Mouse (Mus musculus): ENCODE measurements around the gene Acad11. TPM values are rescaled to one million over a fixed set of nuclear protein-coding genes. Genes with fewer than 3 reads are reported as not detected.

The Acad11 gene
- polyA plus RNA-seq, 2 experiments = 13.5 to 16.3 TPM

DNA sequence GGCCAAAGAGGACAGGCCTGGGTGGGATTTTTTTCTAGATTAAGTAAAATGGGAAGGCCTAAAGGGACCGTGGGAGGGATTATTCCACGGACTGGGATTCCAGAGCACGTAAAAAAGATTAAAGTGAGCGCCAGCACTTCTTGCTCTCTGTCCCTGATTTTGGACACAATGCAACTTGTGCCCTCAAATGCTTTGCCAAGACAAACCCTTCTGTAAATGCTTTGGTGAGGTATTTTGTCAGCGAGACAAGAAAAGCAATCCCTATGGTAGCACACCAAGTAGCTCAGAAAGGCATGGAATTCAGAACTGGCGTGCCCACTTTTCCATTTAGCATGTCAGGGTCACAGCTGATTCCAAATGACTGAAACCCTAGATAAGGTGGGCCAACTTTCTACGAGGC is 85.8 kb downstream of the Acad11 start:
- Histone ChIP-seq H3K9me3 (ENCODE audit: control insufficient read depth, low read length) (no peaks in the 10 kb centered on the region), H3K4me3 (ENCODE audit: insufficient read depth in 1 of 2, low read depth in 2 of 2, low read length in 2 of 2) (no peak overlapping the region), H3K4me1 (replicated peaks; ENCODE audit: control insufficient read depth in 2 of 2, insufficient read depth in 2 of 2, low read length in 1 of 2) (no peaks in the 10 kb centered on the region), H3K36me3 (replicated peaks; ENCODE audit: control insufficient read depth, insufficient read depth, low read depth) (no peaks in the 10 kb centered on the region), H3K27ac (no peak overlapping the region), H3K9ac (replicated peaks) (no peak overlapping the region), H3K4me2 (ENCODE audit: low read depth) (no peak overlapping the region), H3K27me3 (ENCODE audit: control insufficient read depth, insufficient read depth, low read length) (no peaks in the 10 kb centered on the region)
- DNase-seq (ENCODE audit: low read depth in 3 of 3, low spot score in 3 of 3) (no peak), ATAC-seq (ENCODE audit: insufficient read depth) (no peak)
- WGBS (ENCODE audit: insufficient replicate concordance) = 79% methylated on average over 7 of the region's 7 CpGs
- TF ChIP-seq EP300 (IDR thresholded peaks at IDR 0.05; ENCODE audit: low read depth) (no peak), CTCF (IDR thresholded peaks at IDR 0.05; ENCODE audit: low read depth) (no peak)

DNA sequence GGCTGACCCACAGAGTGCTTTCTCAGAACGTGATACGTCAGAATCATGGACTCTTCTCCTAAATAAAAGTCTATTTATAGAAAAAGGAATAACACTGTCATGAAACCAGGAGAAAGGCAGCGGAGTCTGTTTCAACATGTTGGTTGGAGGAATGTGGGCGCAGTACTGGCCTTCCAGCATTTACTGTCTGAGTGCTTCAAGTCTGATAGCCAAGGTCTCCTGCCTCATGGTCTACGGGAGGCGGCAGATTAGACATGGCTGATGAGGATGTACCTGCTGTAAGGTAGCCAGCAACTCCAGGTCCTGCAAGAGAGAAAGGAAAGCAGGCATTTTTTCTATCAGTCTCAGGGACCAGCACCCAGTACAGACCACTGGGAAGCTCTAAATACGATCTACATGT is 88.9 kb downstream of the Acad11 start:
- ATAC-seq (ENCODE audit: insufficient read depth) (no peak), DNase-seq (ENCODE audit: low read depth in 3 of 3, low spot score in 3 of 3) (no peak)
- H3K36me3 ChIP-seq (replicated peaks; ENCODE audit: control insufficient read depth, insufficient read depth, low read depth) = peaks cover 3% of the 10 kb centered on the region; the same call in 1 of the 2 replicates
- H3K27ac ChIP-seq = no peak overlapping the region
- 81% methylated on average over 7 of the region's 7 CpGs for WGBS (ENCODE audit: insufficient replicate concordance)
- no peak for TF ChIP-seq EP300 (IDR thresholded peaks at IDR 0.05; ENCODE audit: low read depth)
- H3K4me1 ChIP-seq (replicated peaks; ENCODE audit: control insufficient read depth in 2 of 2, insufficient read depth in 2 of 2, low read length in 1 of 2) = no peaks in the 10 kb centered on the region
- H3K9me3 ChIP-seq (ENCODE audit: control insufficient read depth, low read length) = no peaks in the 10 kb centered on the region
- H3K27me3 ChIP-seq (ENCODE audit: control insufficient read depth, insufficient read depth, low read length) = no peaks in the 10 kb centered on the region
- no peak overlapping the region for H3K4me2 ChIP-seq (ENCODE audit: low read depth)
- H3K4me3 ChIP-seq (ENCODE audit: insufficient read depth in 1 of 2, low read depth in 2 of 2, low read length in 2 of 2) = no peak overlapping the region
- H3K9ac ChIP-seq (replicated peaks) = no peak overlapping the region

DNA sequence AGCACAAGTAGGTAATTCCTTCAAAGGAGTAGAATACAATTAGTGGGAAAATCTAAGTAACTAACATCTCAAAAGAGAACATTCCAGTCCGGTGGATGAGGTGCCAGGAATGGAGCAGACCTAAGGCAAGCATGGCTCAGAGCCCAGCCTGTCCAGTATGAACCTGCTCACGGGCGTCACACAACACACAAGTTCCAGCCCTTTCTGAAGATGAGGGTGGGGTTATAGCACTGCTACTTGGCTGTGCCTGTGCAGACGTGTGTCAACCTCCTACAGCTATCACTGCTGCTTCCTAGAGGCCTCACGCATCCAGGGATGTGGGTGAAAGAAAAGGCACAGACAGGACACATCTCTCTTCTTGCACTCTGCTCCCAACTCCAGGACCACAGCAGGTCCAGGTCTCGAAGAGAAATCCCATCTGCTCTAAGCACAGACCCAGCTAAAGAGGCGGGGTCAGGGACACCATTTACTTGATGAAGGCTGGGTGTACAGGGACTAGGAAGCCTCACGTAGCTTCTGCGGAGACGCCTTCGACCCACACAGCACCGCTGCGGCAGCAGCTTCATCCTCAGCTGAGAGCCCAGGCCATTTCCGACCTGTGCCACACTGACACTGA is 92.0 kb downstream of the Acad11 start:
- H3K36me3 ChIP-seq (replicated peaks; ENCODE audit: control insufficient read depth, insufficient read depth, low read depth) = peaks cover 5% of the 10 kb centered on the region
- no peak overlapping the region for H3K4me2 ChIP-seq (ENCODE audit: low read depth)
- WGBS (ENCODE audit: insufficient replicate concordance) = 83% methylated on average over 14 of the region's 14 CpGs

DNA sequence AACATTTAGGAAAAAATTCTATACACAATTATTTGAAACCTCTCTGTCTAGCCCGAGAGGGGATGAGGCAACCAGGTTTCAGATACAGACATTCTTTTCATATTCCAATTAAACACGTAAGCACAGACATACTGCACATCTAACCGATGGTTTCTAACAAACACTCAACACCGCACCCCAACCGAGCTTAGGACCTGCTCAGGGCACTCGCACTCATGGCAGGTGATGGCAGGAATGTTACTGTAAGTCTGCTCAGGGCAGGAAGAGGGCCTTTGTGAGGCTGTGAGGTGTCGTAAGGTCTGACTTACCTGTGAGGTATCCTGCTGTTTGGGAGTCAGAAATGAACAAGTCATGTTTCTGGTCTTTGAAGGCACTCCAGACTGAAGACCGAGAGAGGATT is 93.3 kb downstream of the Acad11 start:
- Histone ChIP-seq H3K4me1 (replicated peaks; ENCODE audit: control insufficient read depth in 2 of 2, insufficient read depth in 2 of 2, low read length in 1 of 2) (no peaks in the 10 kb centered on the region), H3K4me3 (ENCODE audit: insufficient read depth in 1 of 2, low read depth in 2 of 2, low read length in 2 of 2) (no peak overlapping the region), H3K4me2 (ENCODE audit: low read depth) (no peak overlapping the region), H3K27me3 (ENCODE audit: control insufficient read depth, insufficient read depth, low read length) (no peaks in the 10 kb centered on the region), H3K9me3 (ENCODE audit: control insufficient read depth, low read length) (no peaks in the 10 kb centered on the region), H3K9ac (replicated peaks) (no peak overlapping the region), H3K36me3 (replicated peaks; ENCODE audit: control insufficient read depth, insufficient read depth, low read depth) (peaks cover 9% of the 10 kb centered on the region), H3K27ac (no peak overlapping the region)
- DNase-seq (ENCODE audit: low read depth in 3 of 3, low spot score in 3 of 3) (no peak), ATAC-seq (ENCODE audit: insufficient read depth) (no peak)
- WGBS (ENCODE audit: insufficient replicate concordance) = 86% methylated on average over 8 of the region's 8 CpGs
- no peak for TF ChIP-seq CTCF (IDR thresholded peaks at IDR 0.05; ENCODE audit: low read depth)
- no peak for TF ChIP-seq EP300 (IDR thresholded peaks at IDR 0.05; ENCODE audit: low read depth)

More for the DNA sequence above, 92.0 kb downstream of the Acad11 start:
- ATAC-seq (ENCODE audit: insufficient read depth) = no peak
- no peak overlapping the region for H3K27ac ChIP-seq
- no peaks in the 10 kb centered on the region for H3K4me1 ChIP-seq (replicated peaks; ENCODE audit: control insufficient read depth in 2 of 2, insufficient read depth in 2 of 2, low read length in 1 of 2)
- no peak overlapping the region for H3K9ac ChIP-seq (replicated peaks)
- TF ChIP-seq CTCF (IDR thresholded peaks at IDR 0.05; ENCODE audit: low read depth) (no peak), EP300 (IDR thresholded peaks at IDR 0.05; ENCODE audit: low read depth) (no peak)
- DNase-seq (ENCODE audit: low read depth in 3 of 3, low spot score in 3 of 3) = no peak
- no peaks in the 10 kb centered on the region for H3K9me3 ChIP-seq (ENCODE audit: control insufficient read depth, low read length)
- no peak overlapping the region for H3K4me3 ChIP-seq (ENCODE audit: insufficient read depth in 1 of 2, low read depth in 2 of 2, low read length in 2 of 2)
- no peaks in the 10 kb centered on the region for H3K27me3 ChIP-seq (ENCODE audit: control insufficient read depth, insufficient read depth, low read length)

DNA sequence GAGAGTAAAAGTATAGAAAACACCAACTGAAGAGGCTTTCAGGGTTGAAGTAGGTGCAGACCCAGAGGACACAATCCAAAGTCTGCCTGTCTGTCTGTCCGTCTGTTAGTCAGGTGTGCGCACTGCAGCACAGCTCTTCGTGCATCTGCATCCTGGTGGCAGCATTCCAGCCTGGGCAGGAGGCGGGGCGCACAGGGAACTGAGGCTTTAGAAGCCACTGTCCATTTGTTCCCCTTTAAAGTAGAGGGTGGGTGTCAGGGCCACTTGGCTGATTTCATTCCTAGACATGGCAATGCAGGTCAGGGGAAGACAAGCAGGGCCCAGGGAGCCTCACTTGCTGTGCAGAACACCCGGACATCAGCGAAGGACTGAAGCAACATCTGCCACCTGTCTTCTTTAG is 94.1 kb downstream of the Acad11 start:
- H3K4me2 ChIP-seq (ENCODE audit: low read depth) = no peak overlapping the region
- no peaks in the 10 kb centered on the region for H3K27me3 ChIP-seq (ENCODE audit: control insufficient read depth, insufficient read depth, low read length)
- H3K36me3 ChIP-seq (replicated peaks; ENCODE audit: control insufficient read depth, insufficient read depth, low read depth) = peaks cover 12% of the 10 kb centered on the region
- no peaks in the 10 kb centered on the region for H3K4me1 ChIP-seq (replicated peaks; ENCODE audit: control insufficient read depth in 2 of 2, insufficient read depth in 2 of 2, low read length in 1 of 2)
- WGBS (ENCODE audit: insufficient replicate concordance) = 89% methylated on average over 7 of the region's 7 CpGs
- TF ChIP-seq CTCF (IDR thresholded peaks at IDR 0.05; ENCODE audit: low read depth) = no peak
- TF ChIP-seq EP300 (IDR thresholded peaks at IDR 0.05; ENCODE audit: low read depth) = no peak
- no peaks in the 10 kb centered on the region for H3K9me3 ChIP-seq (ENCODE audit: control insufficient read depth, low read length)
- no peak for DNase-seq (ENCODE audit: low read depth in 3 of 3, low spot score in 3 of 3)
- ATAC-seq (ENCODE audit: insufficient read depth) = no peak
- no peak overlapping the region for H3K27ac ChIP-seq
- no peak overlapping the region for H3K9ac ChIP-seq (replicated peaks)
- H3K4me3 ChIP-seq (ENCODE audit: insufficient read depth in 1 of 2, low read depth in 2 of 2, low read length in 2 of 2) = no peak overlapping the region

All from liver, embryonic 14.5 days (tissue).